Mouse (Mus musculus) C2C12 (cell line): ENCODE data around the gene Mtmr6. TPM values are rescaled to one million over a fixed set of nuclear protein-coding genes. Genes with fewer than 3 reads are reported as not detected.
"Not testable (repeated sequence)": the region's sequence is repeated elsewhere in the genome, so short reads cannot be mapped to it uniquely, and the experiment has no call there.

ENCODE experiments used
- H3K27me3 ChIP-seq: one replicate; pipeline ENCODE4 v1.6.1; 2011; ENCODE audit not compliant: control insufficient read depth, insufficient read depth, insufficient read length
- H3K36me3 ChIP-seq: one replicate; pipeline ENCODE4 v1.6.1; 2011; ENCODE audit not compliant: control insufficient read depth, insufficient read depth
- H3K4me3 ChIP-seq: one replicate; pipeline ENCODE4 v1.5.1; 2011; ENCODE audit warnings: mild to moderate bottlenecking, control low read depth; ENCODE audit not compliant: poor library complexity, insufficient read depth, severe bottlenecking
- H3K79me2 ChIP-seq: one replicate; pipeline ENCODE4 v1.6.1; 2011; ENCODE audit not compliant: control insufficient read depth, insufficient read depth
- H3K79me3 ChIP-seq: one replicate; pipeline ENCODE4 v1.6.1; 2011; ENCODE audit warnings: low read depth, control low read depth
- H3ac ChIP-seq: one replicate; pipeline ENCODE3; 2011; ENCODE audit warnings: low read depth; ENCODE audit not compliant: control insufficient read depth, insufficient read length
- CEBPB ChIP-seq: IDR thresholded peaks from one replicate; pipeline ENCODE4 v1.6.1; 2011; ENCODE audit warnings: low read depth, mild to moderate bottlenecking, control low read depth, moderate library complexity
- CTCF ChIP-seq: IDR thresholded peaks from one replicate; pipeline ENCODE4 v1.5.1; 2011; ENCODE audit not compliant: control insufficient read depth, insufficient read depth, insufficient read length
- FOSL1 ChIP-seq: IDR thresholded peaks from one replicate; pipeline ENCODE4 v1.8.0; 2011; ENCODE audit warnings: mild to moderate bottlenecking, low read length; ENCODE audit not compliant: poor library complexity, insufficient read depth, severe bottlenecking
- MAX ChIP-seq: IDR thresholded peaks from one replicate; pipeline ENCODE4 v1.6.1; 2011; ENCODE audit warnings: mild to moderate bottlenecking, control low read depth
- MYOD1 ChIP-seq: IDR thresholded peaks from one replicate; pipeline ENCODE4 v1.6.1; 2011; ENCODE audit warnings: low read depth; ENCODE audit not compliant: control insufficient read depth, insufficient read length
- MYOG ChIP-seq: IDR thresholded peaks from one replicate; pipeline ENCODE4 v1.6.1; 2011; ENCODE audit not compliant: control insufficient read depth, insufficient read length; ENCODE audit errors: extremely low read depth
- USF1 ChIP-seq: IDR thresholded peaks from one replicate; pipeline ENCODE4 v1.6.1; 2011; ENCODE audit warnings: low read depth, mild to moderate bottlenecking, control low read depth, moderate library complexity
- polyA plus RNA-seq: library from polyadenylated mRNA; unstranded; fragments of >200 nt; fragmentation: generic; extraction: Trizol; gene quantifications from one replicate; pipeline ENCODE4 v1.2.1, GENCODE M21; 2012; ENCODE audit warnings: missing spikeins

The Mtmr6 gene
- polyA plus RNA-seq, 1 experiment, result 10.0 TPM

GRCm38 (mm10) chr14:60304441-60305220, 39.6 kb downstream of the Mtmr6 start:
- Histone ChIP-seq H3K27me3 (no peaks in the 10 kb centered on the region), H3K79me3 (no peaks in the 10 kb centered on the region), H3K36me3 (peaks cover 24% of the 10 kb centered on the region), H3ac (no peak overlapping the region), H3K4me3 (no peak overlapping the region), H3K79me2 (no peaks in the 10 kb centered on the region)
- TF ChIP-seq MYOG (no peak), MYOD1 (no peak), USF1 (no peak), FOSL1 (no peak), MAX (no peak)

DNA sequence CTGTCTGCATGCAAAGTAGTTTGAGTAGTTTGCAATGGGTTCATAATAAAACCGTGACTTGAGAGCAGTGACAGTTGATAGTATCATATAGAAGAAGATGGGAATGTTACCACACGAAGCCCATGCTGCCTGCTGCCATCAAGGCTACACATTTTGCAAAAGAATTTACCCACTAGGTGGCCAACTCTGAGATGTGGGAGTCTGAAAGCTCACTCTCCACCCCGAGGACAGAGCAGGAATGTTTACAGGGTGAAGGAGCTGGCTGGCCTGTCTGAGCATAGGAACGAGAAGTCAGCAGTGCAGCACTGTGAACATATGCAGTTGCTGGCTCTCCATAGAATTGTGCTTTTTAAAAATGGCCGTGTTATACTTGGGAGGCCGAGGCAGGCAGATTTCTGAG, 43.1 kb downstream of the Mtmr6 start:
- Histone ChIP-seq H3K4me3 (no peak overlapping the region), H3K27me3 (peaks cover 12% of the 10 kb centered on the region), H3ac (no peak overlapping the region), H3K36me3 (no peaks in the 10 kb centered on the region), H3K79me3 (no peaks in the 10 kb centered on the region), H3K79me2 (no peaks in the 10 kb centered on the region)
- TF ChIP-seq MAX (no peak), CEBPB (no peak), USF1 (no peak), FOSL1 (no peak), MYOD1 (no peak), CTCF (no peak), MYOG (no peak)

DNA sequence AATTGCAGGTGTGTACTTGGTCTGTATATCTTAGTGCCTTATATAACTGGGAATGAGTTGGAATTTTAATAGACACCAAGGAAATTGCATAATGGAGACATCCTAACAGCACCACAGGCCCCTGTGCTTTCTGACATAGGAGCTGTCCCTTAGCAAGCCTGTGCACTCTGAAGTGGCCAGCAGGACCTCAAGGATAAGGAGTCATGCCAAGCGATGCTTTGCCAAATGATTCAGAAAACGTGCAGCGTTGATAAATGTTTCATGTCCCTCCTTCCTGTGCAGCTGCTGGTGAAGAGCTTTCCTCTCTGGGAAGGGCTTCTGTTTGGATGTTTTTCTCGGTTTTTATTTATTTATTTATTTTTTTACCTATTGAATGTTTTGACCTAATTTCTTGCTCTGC, 45.7 kb downstream of the Mtmr6 start:
- H3K79me2 ChIP-seq, result no peaks in the 10 kb centered on the region
- TF ChIP-seq MYOG (no peak), MYOD1 (no peak), CEBPB (no peak), CTCF (no peak), FOSL1 (no peak), MAX (no peak), USF1 (no peak)
- peaks cover 12% of the 10 kb centered on the region for H3K27me3 ChIP-seq
- no peak overlapping the region for H3K4me3 ChIP-seq
- H3K79me3 ChIP-seq, result no peaks in the 10 kb centered on the region
- H3K36me3 ChIP-seq, result no peaks in the 10 kb centered on the region
- no peak overlapping the region for H3ac ChIP-seq

DNA sequence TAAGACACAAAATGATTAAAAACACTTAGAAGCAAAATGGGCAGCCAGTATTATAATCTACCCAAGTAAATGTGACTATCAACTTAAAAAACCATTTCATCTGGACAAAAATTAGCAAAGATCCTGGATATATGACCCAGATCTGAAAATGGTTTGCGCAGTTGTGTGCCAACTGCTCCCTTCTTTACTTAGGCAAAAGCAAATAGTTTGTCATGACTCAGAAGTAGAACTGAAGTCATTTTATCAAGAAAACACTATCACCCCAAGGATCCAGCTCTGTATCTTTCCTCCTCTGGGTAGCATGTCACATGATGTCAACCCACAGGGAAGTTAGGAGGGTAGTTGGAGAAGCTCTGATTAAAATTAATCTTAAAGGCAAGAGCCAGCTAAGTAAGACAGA, 54.2 kb downstream of the Mtmr6 start:
- no peaks in the 10 kb centered on the region for H3K36me3 ChIP-seq
- H3K79me3 ChIP-seq, result no peaks in the 10 kb centered on the region
- no peaks in the 10 kb centered on the region for H3K27me3 ChIP-seq
- H3K79me2 ChIP-seq, result no peaks in the 10 kb centered on the region
- no peak overlapping the region for H3K4me3 ChIP-seq
- no peak overlapping the region for H3ac ChIP-seq
- TF ChIP-seq MYOG (no peak), CTCF (no peak), MAX (no peak), CEBPB (no peak), USF1 (no peak), FOSL1 (no peak), MYOD1 (no peak)

DNA sequence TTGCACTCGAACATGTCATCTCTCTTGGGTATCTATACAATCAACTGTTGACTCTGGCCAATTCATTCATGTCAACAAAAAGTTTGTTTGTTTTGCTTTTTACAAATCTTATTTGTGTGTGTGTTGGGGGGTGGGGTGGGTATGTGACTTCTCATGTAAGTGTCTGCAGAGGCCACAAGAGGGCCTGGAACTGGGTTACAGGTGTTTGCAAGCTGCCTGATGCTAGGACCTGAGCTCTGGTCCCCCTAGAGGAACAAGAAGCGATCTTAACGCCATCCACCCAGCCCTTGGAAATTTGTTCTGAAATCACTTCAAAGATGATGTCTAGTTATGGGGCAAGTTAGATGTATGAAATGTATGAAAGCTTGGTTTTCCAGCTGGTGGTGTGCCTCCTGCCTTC, 55.8 kb downstream of the Mtmr6 start:
- no peaks in the 10 kb centered on the region for H3K79me2 ChIP-seq
- no peaks in the 10 kb centered on the region for H3K36me3 ChIP-seq
- TF ChIP-seq CTCF (no peak), MYOG (no peak), FOSL1 (no peak)
- H3K79me3 ChIP-seq, result no peaks in the 10 kb centered on the region
- H3K27me3 ChIP-seq, result no peaks in the 10 kb centered on the region
- H3K4me3 ChIP-seq, result no peak overlapping the region
- no peak overlapping the region for H3ac ChIP-seq

DNA sequence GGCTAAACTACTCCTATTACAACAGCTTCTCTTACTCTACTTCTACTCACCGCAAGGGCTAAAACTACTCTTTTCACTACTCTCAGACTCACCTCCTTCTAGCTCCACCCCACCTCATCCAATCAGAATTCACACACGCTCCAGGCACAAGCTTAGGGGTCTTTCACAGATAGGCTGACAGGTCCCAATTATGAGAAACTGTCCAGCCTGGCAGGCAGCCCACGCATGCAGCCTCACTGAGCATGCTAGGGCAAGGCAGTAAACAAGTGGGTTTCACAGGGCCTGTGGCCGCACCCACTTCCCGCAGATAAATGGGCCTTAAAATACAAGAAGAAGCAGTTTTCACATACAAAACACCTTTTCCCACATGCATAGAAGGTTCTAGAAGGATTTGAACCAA, 75.0 kb downstream of the Mtmr6 start:
- not testable (repeated sequence) for H3K79me3 ChIP-seq, H3K36me3 ChIP-seq, H3ac ChIP-seq, H3K4me3 ChIP-seq, H3K79me2 ChIP-seq, H3K27me3 ChIP-seq
